Mouse (Mus musculus) frontal cortex, adult (tissue): ENCODE results near the gene Gm12166.
A peak's percentile ranks its signal among the peaks of the same experiment; 100 is the strongest.
"Not testable (repeated sequence)": the region's sequence is repeated elsewhere in the genome, so short reads cannot be mapped to it uniquely, and the experiment has no call there.

Experiments
- ATAC-seq: cut with Nextera tagmentation; 2 replicates; pipeline ENCODE4 v1.9.2; 2017; ENCODE audit warnings: mild to moderate bottlenecking, moderate library complexity, mixed read lengths; ENCODE audit not compliant: low TSS enrichment

The Gm12166 gene

GRCm38 (mm10) chr11:46055896-46056769 lies 4.0 kb upstream of the Gm12166 start, which contains the start of gene Adam19:
Adam19 (plus strand) TSS chr11:46055992.
- peak; percentile 75 for ATAC-seq

GRCm38 (mm10) chr11:46054911-46055895 lies 3.1 kb upstream of the Gm12166 start:
- ATAC-seq, result no peak

GRCm38 (mm10) chr11:46054311-46054710 lies 2.2 kb upstream of the Gm12166 start:
- no peak for ATAC-seq

GRCm38 (mm10) chr11:46053457-46053856 lies 1.3 kb upstream of the Gm12166 start:
- ATAC-seq, result not testable (repeated sequence)

- ATAC-seq, result no peak
Observed at GRCm38 (mm10) chr11:46047264-46047663, 4.9 kb downstream of the Gm12166 start.

- no peak for ATAC-seq
Observed at GRCm38 (mm10) chr11:46044781-46045180, 7.3 kb downstream of the Gm12166 start.

- no peak for ATAC-seq
Observed at GRCm38 (mm10) chr11:46041607-46042267, 10.4 kb downstream of the Gm12166 start.

- ATAC-seq, result no peak
Observed at GRCm38 (mm10) chr11:46040841-46041556, 11.1 kb downstream of the Gm12166 start.

- peak; percentile 91 for ATAC-seq
Observed at GRCm38 (mm10) chr11:46039335-46039734, 12.8 kb downstream of the Gm12166 start.

- peak; percentile 73 for ATAC-seq
Observed at GRCm38 (mm10) chr11:46038901-46039300, 13.2 kb downstream of the Gm12166 start.

- no peak for ATAC-seq
Observed at GRCm38 (mm10) chr11:46036374-46036773, 15.7 kb downstream of the Gm12166 start.

GRCm38 (mm10) chr11:46032956-46033355 lies 19.2 kb downstream of the Gm12166 start:
- ATAC-seq, result no peak

GRCm38 (mm10) chr11:46031470-46031869 lies 20.7 kb downstream of the Gm12166 start:
- ATAC-seq, result no peak

GRCm38 (mm10) chr11:46030026-46030425 lies 22.1 kb downstream of the Gm12166 start:
- ATAC-seq, result no peak

- ATAC-seq, result no peak
Observed at GRCm38 (mm10) chr11:46029485-46029884, 22.6 kb downstream of the Gm12166 start.

GRCm38 (mm10) chr11:46027952-46028814 lies 23.9 kb downstream of the Gm12166 start:
- ATAC-seq, result no peak

- ATAC-seq, result no peak
Observed at GRCm38 (mm10) chr11:46025962-46026392, 26.1 kb downstream of the Gm12166 start.

- ATAC-seq, result no peak
Observed at GRCm38 (mm10) chr11:46022983-46023382, 29.1 kb downstream of the Gm12166 start.

GRCm38 (mm10) chr11:46021850-46022249 lies 30.3 kb downstream of the Gm12166 start:
- no peak for ATAC-seq

GRCm38 (mm10) chr11:46020246-46020645 lies 31.9 kb downstream of the Gm12166 start:
- ATAC-seq, result no peak
